Mouse (Mus musculus): ENCODE data around the gene Smoc1. TPM values are rescaled to one million over a fixed set of nuclear protein-coding genes. Genes with fewer than 3 reads are reported as not detected.

Gene Smoc1
- polyA plus RNA-seq, 1 experiment: 41.7 TPM

DNA sequence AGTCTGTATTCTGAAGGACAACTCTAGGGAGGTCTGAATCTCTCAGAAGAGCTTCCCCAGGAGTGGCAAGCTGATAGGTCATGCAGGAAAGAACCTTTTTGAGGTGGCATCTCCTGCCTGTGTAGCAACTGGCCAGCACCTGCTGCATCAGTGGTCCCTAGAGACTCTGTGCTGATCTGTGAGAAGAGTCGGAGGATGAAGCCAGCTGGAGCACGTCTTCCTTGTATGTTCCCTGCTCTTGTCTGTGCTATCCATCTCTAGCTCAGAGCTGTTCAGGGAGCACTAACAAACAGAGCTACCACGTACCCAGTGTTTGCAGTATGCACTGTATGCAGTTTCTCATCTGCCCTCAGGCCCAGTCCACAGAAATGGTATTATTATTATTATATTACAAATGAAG lies 54.4 kb downstream of the Smoc1 start:
- H3K27ac ChIP-seq (ENCODE audit: control insufficient read depth, insufficient read depth, low read length): no peak overlapping the region
- H3K4me3 ChIP-seq (ENCODE audit: control insufficient read depth, insufficient read depth, low read length): no peak overlapping the region
- no peak for TF ChIP-seq CTCF (IDR thresholded peaks at IDR 0.05; ENCODE audit: borderline replicate concordance, control insufficient read depth, extremely low read depth, insufficient read depth, low read length, poor library complexity)
- no peak for TF ChIP-seq POLR2A (IDR thresholded peaks at IDR 0.05; ENCODE audit: control insufficient read depth, extremely low read depth, insufficient read depth, low read length, poor library complexity)
- no peaks in the 10 kb centered on the region for H3K4me1 ChIP-seq (replicated peaks; ENCODE audit: control insufficient read depth, insufficient read depth, low read length)
- H3K27me3 ChIP-seq (ENCODE audit: control insufficient read depth, insufficient read depth, low read length): no peaks in the 10 kb centered on the region
- H3K36me3 ChIP-seq (ENCODE audit: control insufficient read depth, insufficient read depth, low read length): no peaks in the 10 kb centered on the region
- WGBS: 93% methylated on average over 3 of the region's 3 CpGs
- DNase-seq: no peak

GRCm38 (mm10) chr12:81083146-81083545 lies 56.5 kb downstream of the Smoc1 start:
- Histone ChIP-seq H3K4me1 (replicated peaks; ENCODE audit: control insufficient read depth, insufficient read depth, low read length) (peaks cover 7% of the 10 kb centered on the region), H3K4me3 (ENCODE audit: control insufficient read depth, insufficient read depth, low read length) (no peak overlapping the region), H3K36me3 (ENCODE audit: control insufficient read depth, insufficient read depth, low read length) (no peaks in the 10 kb centered on the region), H3K27me3 (ENCODE audit: control insufficient read depth, insufficient read depth, low read length) (no peaks in the 10 kb centered on the region), H3K27ac (ENCODE audit: control insufficient read depth, insufficient read depth, low read length) (no peak overlapping the region)
- no peak for DNase-seq
- 94% methylated on average over 5 of the region's 5 CpGs for WGBS
- TF ChIP-seq CTCF (IDR thresholded peaks at IDR 0.05; ENCODE audit: borderline replicate concordance, control insufficient read depth, extremely low read depth, insufficient read depth, low read length, poor library complexity) (no peak), POLR2A (IDR thresholded peaks at IDR 0.05; ENCODE audit: control insufficient read depth, extremely low read depth, insufficient read depth, low read length, poor library complexity) (no peak)

GRCm38 (mm10) chr12:81085244-81085643 lies 58.6 kb downstream of the Smoc1 start:
- TF ChIP-seq CTCF (IDR thresholded peaks at IDR 0.05; ENCODE audit: borderline replicate concordance, control insufficient read depth, extremely low read depth, insufficient read depth, low read length, poor library complexity) (no peak), POLR2A (IDR thresholded peaks at IDR 0.05; ENCODE audit: control insufficient read depth, extremely low read depth, insufficient read depth, low read length, poor library complexity) (no peak)
- Histone ChIP-seq H3K4me1 (replicated peaks; ENCODE audit: control insufficient read depth, insufficient read depth, low read length) (peaks cover 7% of the 10 kb centered on the region), H3K36me3 (ENCODE audit: control insufficient read depth, insufficient read depth, low read length) (no peaks in the 10 kb centered on the region), H3K27me3 (ENCODE audit: control insufficient read depth, insufficient read depth, low read length) (no peaks in the 10 kb centered on the region), H3K27ac (ENCODE audit: control insufficient read depth, insufficient read depth, low read length) (no peak overlapping the region), H3K4me3 (ENCODE audit: control insufficient read depth, insufficient read depth, low read length) (no peak overlapping the region)
- WGBS: 86% methylated on average over 1 of the region's 1 CpGs
- no peak for DNase-seq

- TF ChIP-seq POLR2A (IDR thresholded peaks at IDR 0.05; ENCODE audit: control insufficient read depth, extremely low read depth, insufficient read depth, low read length, poor library complexity) (no peak), CTCF (IDR thresholded peaks at IDR 0.05; ENCODE audit: borderline replicate concordance, control insufficient read depth, extremely low read depth, insufficient read depth, low read length, poor library complexity) (no peak)
- DNase-seq: no peak
- WGBS: 82% methylated on average over 5 of the region's 5 CpGs
- Histone ChIP-seq H3K27me3 (ENCODE audit: control insufficient read depth, insufficient read depth, low read length) (no peaks in the 10 kb centered on the region), H3K27ac (ENCODE audit: control insufficient read depth, insufficient read depth, low read length) (no peak overlapping the region), H3K4me1 (replicated peaks; ENCODE audit: control insufficient read depth, insufficient read depth, low read length) (peaks cover 7% of the 10 kb centered on the region), H3K36me3 (ENCODE audit: control insufficient read depth, insufficient read depth, low read length) (no peaks in the 10 kb centered on the region), H3K4me3 (ENCODE audit: control insufficient read depth, insufficient read depth, low read length) (no peak overlapping the region)
These were observed 61.5 kb downstream of the Smoc1 start for GRCm38 (mm10) chr12:81088131-81088530.

GRCm38 (mm10) chr12:81091641-81092040 lies 65.0 kb downstream of the Smoc1 start:
- Histone ChIP-seq H3K27me3 (ENCODE audit: control insufficient read depth, insufficient read depth, low read length) (no peaks in the 10 kb centered on the region), H3K4me3 (ENCODE audit: control insufficient read depth, insufficient read depth, low read length) (no peak overlapping the region), H3K36me3 (ENCODE audit: control insufficient read depth, insufficient read depth, low read length) (no peaks in the 10 kb centered on the region), H3K27ac (ENCODE audit: control insufficient read depth, insufficient read depth, low read length) (no peak overlapping the region), H3K4me1 (replicated peaks; ENCODE audit: control insufficient read depth, insufficient read depth, low read length) (peaks cover 6% of the 10 kb centered on the region)
- TF ChIP-seq CTCF (IDR thresholded peaks at IDR 0.05; ENCODE audit: borderline replicate concordance, control insufficient read depth, extremely low read depth, insufficient read depth, low read length, poor library complexity) (no peak), POLR2A (IDR thresholded peaks at IDR 0.05; ENCODE audit: control insufficient read depth, extremely low read depth, insufficient read depth, low read length, poor library complexity) (no peak)
- no peak for DNase-seq
- 91% methylated on average over 5 of the region's 5 CpGs for WGBS

DNA sequence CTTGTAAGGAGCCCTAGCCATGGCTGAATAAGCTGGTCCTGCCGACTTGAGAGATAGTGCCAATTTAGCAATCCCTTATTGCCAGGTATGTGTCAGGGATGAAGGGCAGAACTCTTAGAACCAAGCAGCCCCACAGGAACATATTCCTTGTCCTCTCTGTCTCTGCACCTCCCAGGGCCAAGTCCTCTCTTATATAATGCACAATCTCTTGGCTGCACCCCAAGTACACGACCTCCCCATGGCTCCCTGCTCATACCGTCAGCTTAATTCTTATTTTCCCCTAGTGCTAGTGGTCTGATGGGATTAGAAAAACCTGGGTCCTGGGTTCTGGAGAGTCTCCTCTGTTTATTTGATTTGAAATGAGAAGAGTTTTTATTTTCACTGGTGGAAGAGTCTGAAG lies 66.0 kb downstream of the Smoc1 start:
- DNase-seq: no peak
- TF ChIP-seq POLR2A (IDR thresholded peaks at IDR 0.05; ENCODE audit: control insufficient read depth, extremely low read depth, insufficient read depth, low read length, poor library complexity) (no peak), CTCF (IDR thresholded peaks at IDR 0.05; ENCODE audit: borderline replicate concordance, control insufficient read depth, extremely low read depth, insufficient read depth, low read length, poor library complexity) (no peak)
- no peak overlapping the region for H3K27ac ChIP-seq (ENCODE audit: control insufficient read depth, insufficient read depth, low read length)
- WGBS: 84% methylated on average over 3 of the region's 3 CpGs
- no peaks in the 10 kb centered on the region for H3K36me3 ChIP-seq (ENCODE audit: control insufficient read depth, insufficient read depth, low read length)
- peaks cover 2% of the 10 kb centered on the region; the same call in 1 of the 2 replicates for H3K4me1 ChIP-seq (replicated peaks; ENCODE audit: control insufficient read depth, insufficient read depth, low read length)
- no peak overlapping the region for H3K4me3 ChIP-seq (ENCODE audit: control insufficient read depth, insufficient read depth, low read length)
- no peaks in the 10 kb centered on the region for H3K27me3 ChIP-seq (ENCODE audit: control insufficient read depth, insufficient read depth, low read length)

DNA sequence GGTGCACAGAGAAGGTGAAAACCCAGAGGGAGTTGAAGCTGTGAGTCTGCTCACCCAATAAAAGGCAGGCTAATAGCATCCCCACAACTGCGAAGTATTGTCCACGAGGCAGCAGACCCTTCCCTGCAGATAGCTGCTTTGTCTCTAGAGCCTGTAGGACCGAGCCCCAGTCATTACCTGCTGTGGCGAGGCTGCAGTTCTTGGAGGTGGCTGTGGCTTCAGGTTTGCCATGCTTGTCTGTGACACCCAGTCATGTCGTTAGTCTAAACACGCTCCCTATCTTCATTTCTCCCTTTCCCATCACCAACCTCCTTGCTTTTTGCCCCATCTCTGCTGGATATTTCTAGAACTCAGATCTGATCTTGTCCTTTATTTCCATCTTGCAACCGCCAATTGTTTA lies 66.6 kb downstream of the Smoc1 start:
- TF ChIP-seq POLR2A (IDR thresholded peaks at IDR 0.05; ENCODE audit: control insufficient read depth, extremely low read depth, insufficient read depth, low read length, poor library complexity): no peak
- TF ChIP-seq CTCF (IDR thresholded peaks at IDR 0.05; ENCODE audit: borderline replicate concordance, control insufficient read depth, extremely low read depth, insufficient read depth, low read length, poor library complexity): no peak
- Histone ChIP-seq H3K27ac (ENCODE audit: control insufficient read depth, insufficient read depth, low read length) (no peak overlapping the region), H3K4me1 (replicated peaks; ENCODE audit: control insufficient read depth, insufficient read depth, low read length) (peaks cover 2% of the 10 kb centered on the region; the same call in 1 of the 2 replicates), H3K36me3 (ENCODE audit: control insufficient read depth, insufficient read depth, low read length) (no peaks in the 10 kb centered on the region), H3K4me3 (ENCODE audit: control insufficient read depth, insufficient read depth, low read length) (no peak overlapping the region), H3K27me3 (ENCODE audit: control insufficient read depth, insufficient read depth, low read length) (no peaks in the 10 kb centered on the region)
- 87% methylated on average over 7 of the region's 7 CpGs for WGBS
- no peak for DNase-seq

All from thymus, adult 2 months (tissue).